Mouse (Mus musculus) c-Kit-positive CD71-positive TER-119-positive erythroid progenitor cells, embryonic 14.5 days (primary cell): ENCODE measurements around the gene Il11ra1.
"Not testable (repeated sequence)": the region's sequence is repeated elsewhere in the genome, so short reads cannot be mapped to it uniquely, and the experiment has no call there.

Experiments
- DNase-seq: peaks from one replicate; pipeline ENCODE4 v3.0.0-alpha.2; 2013; ENCODE audit warnings: low spot score

Il11ra1 gene

GRCm38 (mm10) chr4:41781748-41782485 lies 82.1 kb downstream of the Il11ra1 start:
- DNase-seq, result not testable (repeated sequence)

DNA sequence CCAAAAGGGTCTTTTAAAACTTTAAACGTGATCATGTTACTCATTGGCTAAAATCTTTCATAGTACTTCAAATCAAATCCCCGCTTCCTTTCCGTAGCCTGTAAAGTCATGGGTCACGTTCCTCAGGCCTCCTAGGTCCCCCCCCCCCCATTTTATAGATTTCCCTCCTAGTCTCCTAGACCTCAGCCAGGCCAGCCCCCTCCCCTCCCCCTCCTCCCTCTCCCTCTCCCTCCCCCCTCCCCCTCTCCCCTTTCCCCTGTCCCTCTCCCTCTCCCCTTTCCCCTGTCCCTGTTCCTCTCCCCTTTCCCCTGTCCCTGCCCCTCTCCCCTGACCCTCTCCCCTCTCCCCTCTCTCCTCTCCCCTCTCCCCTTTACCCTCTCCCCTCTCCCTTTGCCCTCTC lies 82.9 kb downstream of the Il11ra1 start:
- not testable (repeated sequence) for DNase-seq

DNA sequence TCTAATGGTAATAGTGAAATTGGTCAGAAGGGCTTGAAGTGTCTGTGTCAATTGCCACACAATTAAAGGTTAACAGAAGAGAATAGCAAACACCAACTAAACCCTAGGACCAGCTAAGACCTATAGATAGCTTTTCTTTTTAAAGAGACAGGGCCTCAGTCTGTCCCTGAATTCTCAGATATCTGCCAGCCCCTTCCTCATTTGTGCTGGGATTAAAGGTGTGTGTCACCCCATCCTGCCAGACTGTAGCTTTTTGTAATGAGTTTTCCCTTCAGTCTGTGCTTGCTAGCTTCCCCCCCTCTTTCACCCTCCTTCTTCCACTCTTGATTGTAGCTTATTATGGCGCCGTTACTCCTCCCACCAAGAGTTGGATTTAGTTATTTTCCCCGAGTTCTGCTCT lies 83.4 kb downstream of the Il11ra1 start:
- not testable (repeated sequence) for DNase-seq
